Mouse (Mus musculus): ENCODE data around the gene Rpl14.

The Rpl14 gene

DNA sequence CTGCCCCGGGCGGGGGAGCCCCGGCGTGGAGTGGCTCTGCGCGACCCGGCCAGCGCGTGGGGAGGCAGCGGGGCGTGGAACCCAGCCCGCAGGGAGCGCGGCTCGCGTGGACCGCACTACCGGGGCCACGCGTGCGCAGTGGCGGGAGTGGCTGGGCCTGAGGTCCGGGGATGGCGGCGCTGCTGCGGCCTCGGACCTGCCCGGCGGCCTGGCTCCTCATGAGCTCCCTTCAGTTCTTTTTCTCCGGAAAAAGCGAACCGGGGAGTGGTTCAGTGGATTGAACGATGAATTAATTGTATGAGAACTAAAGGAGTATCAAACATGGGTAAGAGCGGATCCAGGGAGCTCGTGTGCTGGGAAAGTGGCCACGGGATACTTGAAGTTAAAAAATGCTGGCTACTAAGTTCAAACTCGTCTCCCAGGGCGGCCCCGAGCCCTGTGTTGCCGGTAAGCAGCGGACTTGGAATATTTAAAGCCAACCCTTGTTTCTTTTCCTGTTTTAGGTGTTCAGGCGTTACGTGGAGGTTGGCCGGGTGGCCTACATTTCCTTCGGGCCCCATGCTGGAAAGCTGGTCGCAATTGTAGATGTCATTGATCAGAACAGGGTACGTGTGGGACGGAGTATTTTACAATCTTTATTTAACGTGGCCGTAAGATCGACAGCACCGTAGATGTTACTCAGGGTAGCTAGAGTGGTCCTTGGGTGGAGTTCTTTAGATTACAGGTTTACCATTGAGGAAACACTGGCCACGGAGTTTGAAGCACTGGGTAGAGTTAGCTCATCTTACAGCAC lies 545 bp downstream of the Rpl14 start:
- no peak for DNase-seq

DNA sequence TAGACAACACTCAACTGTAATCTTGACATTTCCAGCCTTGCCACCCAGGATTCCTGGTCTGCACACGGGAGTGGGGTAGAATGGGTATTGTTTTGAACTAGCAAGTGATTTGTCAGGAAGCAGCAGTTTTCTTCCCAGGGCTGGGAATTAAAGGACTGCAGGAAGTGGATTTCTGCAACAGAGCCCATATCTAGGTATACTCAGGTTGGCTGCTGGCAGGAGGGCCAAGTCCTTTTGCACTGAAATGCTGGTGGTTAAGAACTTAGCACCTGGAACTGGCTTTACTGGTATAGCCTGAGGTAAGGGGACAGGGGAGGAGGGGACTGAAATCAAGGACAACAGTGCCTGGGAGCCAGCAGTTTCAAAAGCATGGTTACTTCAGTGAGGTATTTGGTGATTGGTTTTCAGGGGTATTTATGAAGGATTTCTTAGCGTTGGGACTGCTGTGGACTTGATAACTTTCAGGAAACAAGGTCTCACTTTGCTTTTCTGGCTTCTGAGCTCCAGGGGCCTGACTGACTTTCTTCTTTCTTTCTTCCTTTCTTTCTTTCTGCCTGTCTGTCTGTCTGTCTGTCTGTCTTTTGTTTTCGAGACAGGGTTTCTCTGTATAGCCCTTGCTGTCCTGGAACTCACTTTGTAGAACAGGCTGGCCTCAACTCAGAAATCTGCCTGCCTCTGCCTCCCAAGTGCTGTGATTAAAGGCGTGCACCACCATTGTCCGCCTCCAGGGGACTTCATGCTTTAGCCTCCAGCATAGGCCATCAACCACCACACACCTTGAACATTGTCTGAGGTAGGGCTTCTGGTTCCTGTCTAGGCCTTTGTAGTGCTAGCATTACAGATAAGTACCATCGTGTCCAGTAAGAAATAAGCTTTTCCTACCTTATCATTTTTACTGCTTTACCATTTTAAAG lies 4.8 kb downstream of the Rpl14 start:
- peak; percentile 47 for DNase-seq

DNA sequence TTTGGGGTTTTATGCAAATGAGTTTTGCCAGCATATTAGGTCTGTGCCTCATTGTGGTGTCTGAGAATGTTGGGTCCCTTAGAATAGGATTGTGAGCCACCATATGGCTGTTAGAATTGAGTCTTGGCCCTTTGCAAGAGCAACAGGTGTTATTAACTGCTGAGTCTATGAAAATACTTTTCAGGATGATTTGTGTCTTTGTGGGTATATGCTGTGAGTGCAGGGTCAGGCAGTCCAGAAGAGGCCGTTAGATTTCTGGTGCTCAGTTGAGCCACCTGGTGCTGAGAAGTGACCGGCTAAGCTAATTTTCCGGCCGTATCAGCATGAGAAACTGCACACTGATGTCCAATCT lies 5.4 kb downstream of the Rpl14 start:
- no peak for DNase-seq

DNA sequence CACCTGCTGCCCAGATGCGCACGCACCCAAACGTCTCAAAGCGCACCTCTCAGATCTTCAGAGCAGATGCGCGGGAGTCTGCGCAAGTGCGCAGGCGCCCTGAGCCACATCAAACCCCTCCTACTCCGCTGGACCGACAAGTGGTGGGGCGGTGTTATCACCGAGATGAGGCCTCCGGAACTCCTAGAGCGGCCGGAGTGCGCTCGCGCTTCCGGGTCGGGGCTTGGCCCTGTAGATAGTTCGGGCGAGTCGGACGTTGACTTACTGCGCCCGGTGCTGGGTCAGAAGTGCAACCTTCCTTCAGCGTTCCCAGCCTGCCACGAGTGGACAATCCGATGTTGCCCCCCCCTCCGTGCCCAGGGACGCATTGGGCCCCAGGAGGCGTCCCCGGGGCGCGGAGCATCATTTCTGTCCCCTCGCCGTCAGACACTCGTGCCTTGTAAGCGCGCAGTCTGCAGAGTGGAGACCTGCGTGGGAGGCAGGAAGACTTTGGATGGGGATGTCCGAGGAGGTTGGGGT lies 5.9 kb downstream of the Rpl14 start:
- DNase-seq, result peak; percentile 96

DNA sequence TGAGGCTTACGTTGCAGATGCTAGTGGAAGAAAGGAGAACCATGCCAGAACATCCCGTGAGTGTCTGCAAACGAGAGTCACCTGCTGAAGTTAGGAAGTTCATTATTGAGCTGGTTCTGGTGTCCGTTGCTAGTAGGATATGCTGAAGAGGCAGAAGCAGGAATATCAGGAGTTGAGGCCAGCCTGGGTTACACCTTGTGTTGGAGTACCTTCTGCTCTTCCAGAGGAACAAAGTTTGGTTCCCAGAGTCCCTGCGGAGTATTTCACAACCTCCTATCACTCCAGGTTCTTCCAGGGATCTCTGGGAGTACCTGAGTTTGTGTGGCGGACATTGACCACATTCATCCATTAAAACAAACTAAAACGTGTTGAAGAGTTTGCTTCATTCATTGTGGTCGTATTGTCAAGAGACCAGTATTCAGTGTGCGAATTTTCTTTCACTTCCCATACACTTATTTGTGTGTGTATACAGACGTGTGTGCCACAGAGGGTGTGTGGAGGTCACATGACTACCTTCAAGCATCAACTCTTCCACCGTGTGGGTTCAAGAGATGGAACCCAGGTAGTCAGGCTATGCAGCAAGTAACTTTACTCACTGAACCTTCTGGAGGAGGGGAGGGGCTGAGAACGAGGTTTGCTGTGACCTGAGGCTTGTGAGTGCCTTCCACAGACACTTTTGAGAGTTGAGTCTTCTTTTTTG lies 6.6 kb downstream of the Rpl14 start:
- no peak for DNase-seq

DNA sequence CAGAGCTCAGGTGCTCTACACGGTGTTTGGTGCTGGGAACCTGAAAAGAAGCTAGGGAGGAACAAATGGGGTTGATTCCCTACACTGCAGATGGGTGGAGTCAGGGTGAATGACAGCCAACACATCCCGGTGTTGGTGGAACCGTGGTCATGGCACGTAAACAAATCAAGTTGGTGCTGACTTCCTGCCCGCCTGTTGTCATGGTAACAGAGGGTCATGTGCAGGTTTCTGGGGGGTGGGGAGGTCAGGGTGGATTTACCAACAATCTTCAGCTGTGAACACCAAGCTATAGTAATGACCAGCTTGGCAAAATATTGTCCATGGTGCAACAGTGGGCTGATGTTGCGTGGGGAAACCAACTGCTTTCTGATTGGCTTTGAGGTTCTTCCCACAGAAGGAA lies 7.5 kb downstream of the Rpl14 start:
- no peak for DNase-seq

DNA sequence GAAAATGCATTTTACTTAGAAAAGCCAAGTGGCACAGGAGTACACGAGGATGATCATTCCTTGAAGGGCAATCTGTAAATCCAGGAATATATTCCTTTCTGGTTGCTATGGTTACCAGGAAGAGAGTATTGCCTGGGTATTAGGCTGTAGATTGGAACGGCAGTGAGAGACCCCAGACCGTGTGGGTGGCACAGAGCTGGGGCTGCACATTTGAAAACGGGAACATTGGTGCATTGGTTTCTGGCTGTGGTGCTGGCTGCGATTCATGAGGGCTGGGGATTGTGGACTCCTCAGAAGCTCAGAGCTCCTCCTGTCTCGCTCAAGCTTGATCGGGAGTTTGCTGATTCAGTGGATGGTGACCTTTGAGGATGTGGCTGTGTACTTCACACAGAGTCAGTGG lies 8.6 kb downstream of the Rpl14 start:
- no peak for DNase-seq

DNA sequence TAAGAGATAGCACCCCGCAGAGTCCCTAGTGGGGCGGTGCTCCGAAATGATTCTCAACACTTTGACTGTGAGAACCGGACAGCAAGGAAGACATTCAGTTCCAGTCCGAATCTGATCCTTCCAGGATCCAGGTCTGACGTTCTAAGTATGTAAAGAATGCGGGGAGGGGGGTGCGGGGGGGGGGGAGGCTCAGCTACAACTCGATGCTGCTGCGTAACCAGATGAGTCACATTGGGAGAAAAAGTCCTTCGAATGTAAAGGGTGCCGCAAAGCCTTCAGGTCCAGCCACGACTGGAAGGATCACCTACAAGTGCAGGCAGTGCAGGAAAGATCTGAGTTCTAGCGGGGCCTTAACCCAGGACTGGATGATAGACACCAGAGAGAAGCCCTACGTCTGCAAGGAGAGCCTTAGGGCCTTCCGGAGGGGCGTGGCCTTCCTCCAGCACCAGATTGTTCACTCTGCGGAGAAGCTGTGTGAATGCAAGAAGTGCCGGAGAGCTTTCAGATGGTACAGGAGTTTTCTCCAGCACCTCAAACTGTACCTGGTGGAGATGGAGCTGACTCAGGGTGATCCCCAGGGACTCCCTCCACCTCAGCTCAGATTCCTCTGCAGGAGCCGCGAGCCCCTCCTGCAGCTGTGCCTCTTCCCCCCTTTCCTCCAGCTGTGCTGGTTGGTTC lies 10.8 kb downstream of the Rpl14 start:
- peak; percentile 67 for DNase-seq

DNA sequence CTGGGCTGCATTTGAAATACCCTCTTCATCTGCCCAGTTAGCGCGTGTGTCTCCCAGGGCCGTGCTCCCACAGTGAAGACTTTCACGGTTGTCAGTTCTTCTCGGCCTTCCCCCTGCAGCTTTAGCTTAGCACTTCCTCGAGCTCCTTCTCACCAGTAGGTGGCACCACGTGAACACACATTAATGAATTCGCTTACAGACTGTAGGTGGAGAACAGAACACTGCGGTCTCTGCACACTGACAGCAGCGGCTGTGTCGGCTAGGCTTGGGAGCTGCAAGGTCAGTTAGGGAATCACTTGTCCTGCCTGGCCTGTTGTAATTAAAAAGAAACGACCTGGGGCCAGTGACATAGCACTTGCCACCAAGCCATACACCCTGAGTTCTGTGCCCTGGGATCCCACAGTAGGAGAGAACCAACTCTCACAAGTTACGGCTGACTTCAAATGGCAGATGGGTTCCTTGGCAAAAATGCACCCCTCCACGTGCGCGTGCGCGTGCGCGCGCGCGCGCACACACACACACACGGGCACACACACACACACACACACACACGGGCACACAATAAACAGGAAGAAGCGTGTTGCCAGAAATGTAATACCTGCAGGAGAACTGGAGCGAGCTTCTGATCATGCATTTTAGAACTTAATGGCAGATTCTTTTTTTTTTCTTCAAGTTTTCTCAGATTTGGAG lies 11.5 kb downstream of the Rpl14 start:
- DNase-seq, result peak; percentile 88

DNA sequence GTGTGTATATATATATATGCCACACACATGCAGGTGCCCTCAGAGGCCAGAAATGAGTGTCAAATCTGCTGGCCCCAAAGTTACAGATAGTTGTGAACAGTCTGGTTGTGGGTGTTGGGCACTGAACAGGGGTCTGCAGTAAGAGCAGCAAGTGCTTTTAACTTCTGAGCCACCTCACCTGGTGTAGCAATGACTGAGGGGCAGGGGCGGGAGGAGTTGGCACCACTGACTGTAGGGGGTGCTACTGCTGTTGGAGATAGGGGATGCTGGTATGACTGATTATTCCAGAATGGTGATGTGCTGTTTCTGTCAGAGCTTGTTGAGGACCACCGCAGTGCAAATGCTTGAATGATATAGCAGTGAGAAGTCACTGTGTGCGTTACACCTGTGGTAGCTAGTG lies 12.1 kb downstream of the Rpl14 start:
- DNase-seq, result no peak

DNA sequence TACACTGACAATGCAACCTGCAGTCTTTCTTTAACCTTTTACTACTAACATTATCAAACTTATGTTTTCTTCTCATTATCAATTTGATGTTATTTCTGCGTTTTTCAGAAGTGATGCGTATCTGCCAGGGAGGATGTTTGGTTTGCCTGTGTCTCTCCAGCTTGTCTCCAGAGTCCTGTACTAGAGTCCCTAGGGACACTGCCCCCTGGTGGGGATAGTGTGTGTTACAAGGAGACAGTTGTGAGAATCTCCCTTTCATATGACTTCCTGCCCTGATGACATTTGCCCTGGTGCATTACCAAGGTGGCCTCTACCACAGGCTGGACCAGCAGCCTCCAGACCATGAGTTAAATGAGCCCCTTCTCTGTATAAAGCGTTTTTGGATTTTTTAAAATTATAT lies 15.3 kb downstream of the Rpl14 start:
- DNase-seq, result peak; percentile 85

DNA sequence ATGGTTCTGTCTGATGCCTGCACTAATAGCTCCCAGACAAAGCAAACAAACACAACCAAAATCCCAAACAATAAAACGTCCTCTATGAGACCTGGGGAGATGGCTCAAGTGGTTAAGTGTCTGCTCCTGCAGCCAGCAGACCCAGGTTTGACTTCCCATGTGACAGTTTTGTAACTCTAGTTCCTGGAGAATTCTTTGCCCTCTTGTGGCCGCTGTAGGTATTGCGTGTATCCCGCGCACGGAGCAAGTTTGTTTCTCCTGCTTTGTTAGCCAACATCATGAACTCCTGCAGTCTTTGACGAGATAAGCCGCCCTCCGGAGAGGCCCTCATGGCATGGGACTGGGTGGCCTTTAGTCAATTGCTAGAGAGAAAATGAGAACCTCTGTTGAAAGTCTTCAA lies 20.2 kb downstream of the Rpl14 start:
- DNase-seq, result peak; percentile 73

DNA sequence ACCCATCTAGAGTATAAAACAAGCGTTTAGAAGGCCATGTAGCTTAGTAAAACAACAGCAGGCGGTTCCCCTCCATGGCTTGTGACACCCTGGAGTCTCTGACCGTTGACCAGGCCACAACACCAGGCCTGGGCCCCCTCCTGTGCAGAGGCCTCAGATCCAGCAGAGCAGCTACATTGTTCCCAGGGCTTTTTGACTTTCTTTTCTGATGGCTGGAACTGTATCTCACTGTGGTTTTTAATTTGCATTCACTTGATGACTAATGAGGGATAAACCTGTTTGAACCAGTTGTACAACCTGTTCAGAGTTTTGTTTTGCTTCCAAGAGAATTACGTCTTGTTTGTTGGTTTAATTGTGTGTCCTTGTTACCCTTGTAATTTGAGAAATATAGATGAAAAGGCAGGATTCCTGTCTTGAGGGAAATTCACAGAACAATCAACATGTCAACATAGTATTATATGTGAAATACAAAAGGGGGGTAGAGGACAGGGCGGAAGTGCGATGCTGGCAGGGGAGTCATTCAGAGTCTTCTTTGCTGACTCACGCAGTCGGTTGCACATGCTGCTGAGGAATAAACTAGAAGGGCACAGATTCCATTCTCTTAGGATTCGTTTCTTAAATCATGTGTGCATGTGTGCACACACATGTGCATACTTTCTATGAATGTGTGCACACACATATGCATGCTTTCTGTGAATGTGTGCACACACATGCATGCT lies 22.3 kb downstream of the Rpl14 start:
- no peak for DNase-seq

DNA sequence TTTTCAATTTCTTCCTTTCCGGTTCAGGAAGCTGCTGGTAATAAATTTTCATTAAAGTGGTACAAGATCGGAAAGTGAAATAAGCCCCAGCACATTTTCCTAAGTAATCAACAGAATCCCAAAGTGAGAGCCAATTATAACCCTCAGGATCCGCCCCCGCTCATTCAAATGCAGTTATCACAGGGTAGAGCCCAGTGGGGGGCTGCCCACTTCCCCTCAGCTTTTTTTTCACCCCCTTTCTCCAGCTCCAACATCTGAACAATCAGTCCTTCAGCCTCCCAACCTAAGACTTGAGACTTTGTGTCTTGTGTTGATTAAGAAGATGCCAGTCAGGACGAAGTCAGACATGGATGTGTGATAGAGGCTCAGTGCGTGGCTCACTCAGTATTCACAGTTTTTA lies 23.6 kb downstream of the Rpl14 start:
- DNase-seq, result no peak

DNA sequence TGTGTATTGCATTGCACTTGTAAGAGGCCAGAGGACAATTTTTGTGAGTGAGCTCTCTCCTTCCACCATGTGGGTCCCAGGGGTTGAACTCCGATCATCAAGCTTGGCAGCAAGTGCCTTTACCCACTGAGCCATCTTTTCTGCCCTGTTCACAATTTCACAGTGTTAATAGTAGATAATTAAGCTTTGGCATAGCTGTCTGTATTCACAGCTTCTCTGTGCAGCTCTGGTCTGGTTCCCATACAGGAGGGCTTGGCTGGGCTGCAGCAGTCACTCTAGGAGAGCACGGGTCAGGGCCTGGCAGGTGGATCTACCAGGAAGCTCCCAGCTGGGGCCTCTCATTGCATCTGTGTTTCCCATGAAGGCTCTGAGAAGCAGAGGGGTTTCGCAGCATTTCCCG lies 24.1 kb downstream of the Rpl14 start:
- DNase-seq, result no peak

DNA sequence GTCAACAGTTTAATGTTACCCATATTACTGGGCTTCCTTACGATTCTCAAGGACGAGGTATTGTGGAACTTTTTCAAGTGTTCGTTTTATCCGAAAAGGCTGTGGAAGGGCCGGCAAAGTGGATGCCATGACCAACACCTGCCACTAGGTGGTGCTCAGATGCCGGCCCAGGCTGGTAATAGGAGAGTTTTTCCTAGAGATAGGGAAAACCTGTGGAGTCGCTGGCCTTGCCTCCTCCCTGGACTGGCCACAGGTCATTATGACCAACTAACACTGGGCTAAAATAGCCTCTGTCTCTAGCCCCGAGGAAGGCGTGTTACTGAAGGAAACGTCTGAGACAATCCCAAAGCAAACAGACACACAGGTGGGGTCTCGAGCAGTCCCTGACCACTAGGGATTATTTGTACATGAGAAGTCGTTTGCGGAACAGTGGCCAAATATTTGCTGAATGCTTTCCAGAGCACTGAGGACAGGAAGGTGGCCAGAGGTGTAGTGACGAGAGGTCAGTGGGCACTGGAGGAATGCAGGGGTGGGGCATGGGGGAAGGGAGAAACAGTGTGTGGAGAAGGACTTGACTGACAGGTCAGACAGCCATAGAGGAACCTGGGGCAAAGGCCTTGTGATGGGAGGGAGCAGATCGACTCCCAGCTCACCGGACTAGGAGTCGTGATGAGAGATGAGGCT lies 30.4 kb downstream of the Rpl14 start:
- peak; percentile 71 for DNase-seq

DNA sequence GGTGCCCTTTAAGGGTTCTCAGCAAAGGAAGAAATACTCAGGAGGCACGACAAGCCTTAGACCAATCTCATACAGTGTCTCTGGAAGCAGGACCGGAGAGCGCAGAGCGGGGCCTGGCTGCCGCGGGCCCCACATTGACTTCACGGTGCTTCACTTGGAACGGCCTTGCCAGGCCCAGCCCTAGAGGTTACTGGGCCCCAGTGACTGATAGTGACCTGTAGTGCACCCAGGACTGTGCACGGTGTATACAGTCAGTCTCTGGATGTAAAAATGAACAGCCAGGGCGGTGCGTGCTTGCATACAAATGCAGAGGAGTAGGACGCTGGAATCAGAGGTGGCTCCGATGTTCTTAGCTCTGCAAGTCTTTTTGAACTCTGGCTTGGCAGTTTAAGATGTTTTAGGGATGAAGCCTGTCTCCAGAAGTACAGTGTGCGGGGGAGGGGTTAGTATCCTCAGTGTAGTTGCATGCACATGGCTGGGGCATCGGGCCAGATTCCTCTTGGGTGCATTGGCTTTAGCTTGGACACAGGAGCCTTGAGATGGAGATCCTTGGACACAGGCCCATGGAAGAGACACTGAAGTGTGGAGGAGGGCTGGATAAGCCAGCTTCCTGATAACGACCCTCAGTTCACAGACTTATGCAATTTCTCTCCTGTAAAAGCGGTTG lies 31.1 kb downstream of the Rpl14 start:
- DNase-seq, result peak; percentile 34

DNA sequence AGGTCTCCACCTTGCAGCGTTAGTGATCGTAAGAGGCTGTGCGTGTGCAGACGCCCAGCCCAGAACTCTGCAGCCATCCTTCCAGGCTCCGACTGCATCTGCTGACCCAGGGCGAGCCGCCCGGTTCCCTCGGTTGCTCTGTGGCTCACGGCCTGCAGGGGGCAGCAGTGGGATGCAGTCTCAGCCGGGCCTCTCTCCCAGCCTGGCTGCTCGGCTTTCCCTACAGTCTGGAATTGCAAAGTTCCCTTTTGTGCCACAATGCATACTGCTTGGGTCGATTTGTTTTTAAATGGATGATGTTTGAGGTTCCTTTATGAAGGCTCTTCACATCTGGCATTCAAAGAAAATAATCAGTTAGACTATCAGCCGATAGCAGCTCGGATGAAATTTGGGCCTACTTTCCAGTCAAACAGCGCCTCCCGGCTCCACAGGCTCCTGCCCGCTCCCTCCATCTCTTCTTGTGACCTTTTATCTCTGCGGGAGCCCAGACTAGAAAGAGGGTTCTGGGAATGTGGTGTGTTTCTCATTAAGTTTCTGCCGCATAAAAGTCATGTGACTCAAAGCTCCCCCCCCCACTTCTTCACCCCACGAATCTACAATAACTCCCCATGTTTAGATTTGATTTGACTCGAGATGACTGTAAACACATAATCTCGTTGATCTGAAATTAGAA lies 31.7 kb downstream of the Rpl14 start:
- peak; percentile 79 for DNase-seq

DNA sequence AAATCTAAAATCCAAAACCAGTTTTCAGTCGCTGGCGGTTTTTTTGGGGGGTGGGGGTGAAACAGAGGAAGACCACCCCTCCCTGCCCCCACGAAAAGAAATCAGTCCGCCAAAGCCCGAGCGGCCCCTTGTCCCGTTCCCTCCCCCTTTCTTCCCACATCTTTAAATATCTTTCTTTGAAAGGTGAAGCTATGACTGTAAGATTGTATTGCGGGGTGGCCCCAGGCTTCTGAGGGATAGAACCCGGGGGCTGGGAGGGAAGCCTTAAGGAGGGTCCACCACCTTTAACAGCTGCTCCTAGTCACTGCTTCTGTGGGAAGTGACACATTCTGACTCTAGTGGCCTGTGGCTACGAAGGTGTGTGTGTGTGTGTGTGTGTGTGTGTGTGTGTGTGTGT lies 32.3 kb downstream of the Rpl14 start:
- no peak for DNase-seq

DNA sequence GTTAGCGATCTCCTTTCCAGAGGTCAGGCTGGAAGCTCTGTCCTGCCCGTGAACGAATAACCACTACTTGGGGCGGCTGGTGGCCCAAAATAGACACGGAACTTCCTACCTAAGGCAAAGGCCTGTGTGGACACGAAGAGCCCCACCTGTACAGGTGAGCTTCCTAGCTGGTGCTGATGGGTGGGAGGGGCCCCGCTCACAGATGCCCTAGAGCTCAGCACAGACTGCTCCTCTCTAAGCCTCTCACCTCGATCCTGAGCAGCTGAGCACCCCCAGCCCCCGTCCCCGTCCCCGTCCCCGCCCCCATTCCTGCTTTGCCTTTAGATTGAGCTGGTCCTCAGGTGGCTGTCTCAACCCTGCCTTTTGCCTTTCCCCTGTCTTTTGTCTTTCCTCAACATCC lies 32.7 kb downstream of the Rpl14 start:
- DNase-seq, result no peak
